Mouse (Mus musculus) gastrocnemius, adult 2 months (tissue): ENCODE measurements around the gene Chst8. TPM values are rescaled to one million over a fixed set of nuclear protein-coding genes. Genes with fewer than 3 reads are reported as not detected.

ENCODE experiments used
- DNase-seq: peaks from one replicate; pipeline ENCODE4 v3.0.0; 2022
- H3K27ac ChIP-seq: fragments of 200-600 bp; 2 replicates; pipeline ENCODE4 v1.8.1; 2022; ENCODE audit warnings: mild to moderate bottlenecking
- H3K4me3 ChIP-seq: fragments of 200-600 bp; 2 replicates; pipeline ENCODE4 v1.8.1; 2022; ENCODE audit warnings: mild to moderate bottlenecking, moderate library complexity
- CTCF ChIP-seq: fragments of 200-600 bp; IDR thresholded peaks from 2 replicates; pipeline ENCODE4 v1.8.1; 2022; ENCODE audit warnings: antibody characterized with exemption, mild to moderate bottlenecking, moderate library complexity
- intact Hi-C: fragments of 180-260 bp; cut with DNase I; formaldehyde crosslinking; loops from one replicate; pipeline ENCODE4 v1.15.1; 2025
- total RNA-seq, 2 experiments: library from RNA; stranded (reverse); gene quantifications; 2 replicates each; pipeline ENCODE4 v1.2.3; 2021

Gene Chst8
- total RNA-seq, 2 experiments from 2014 or later: 0.75 TPM; not detected in 1

GRCm38 (mm10) chr7:34743411-34744085 lies 69.0 kb downstream of the Chst8 start:
- no peak for TF ChIP-seq CTCF
- no peak for DNase-seq
- Histone ChIP-seq H3K27ac (no peak overlapping the region), H3K4me3 (no peak overlapping the region)
- intact Hi-C loops: no loop called here

GRCm38 (mm10) chr7:34739371-34739770 lies 73.1 kb downstream of the Chst8 start:
- intact Hi-C loops: no loop called here
- TF ChIP-seq CTCF: no peak
- H3K27ac ChIP-seq: no peak overlapping the region
- H3K4me3 ChIP-seq: no peak overlapping the region
- no peak for DNase-seq

- no peak for DNase-seq
- no peak overlapping the region for H3K4me3 ChIP-seq
- no peak overlapping the region for H3K27ac ChIP-seq
- no peak for TF ChIP-seq CTCF
- intact Hi-C loops: no loop called here
Observed at GRCm38 (mm10) chr7:34737206-34737605, 75.3 kb downstream of the Chst8 start.

GRCm38 (mm10) chr7:34734348-34734747 lies 78.2 kb downstream of the Chst8 start:
- TF ChIP-seq CTCF: no peak
- intact Hi-C loops: no loop called here
- no peak overlapping the region for H3K4me3 ChIP-seq
- DNase-seq: no peak
- H3K27ac ChIP-seq: no peak overlapping the region

GRCm38 (mm10) chr7:34728931-34729330 lies 83.6 kb downstream of the Chst8 start:
- intact Hi-C loops: no loop called here
- Histone ChIP-seq H3K27ac (no peak overlapping the region), H3K4me3 (no peak overlapping the region)
- DNase-seq: no peak
- TF ChIP-seq CTCF: no peak

- no peak for TF ChIP-seq CTCF
- DNase-seq: no peak
- intact Hi-C loops: no loop called here
Observed at GRCm38 (mm10) chr7:34725206-34725605, 87.3 kb downstream of the Chst8 start.

GRCm38 (mm10) chr7:34722551-34723230 lies 89.8 kb downstream of the Chst8 start:
- no peak for DNase-seq
- intact Hi-C loops: no loop called here
- TF ChIP-seq CTCF: no peak
- Histone ChIP-seq H3K27ac (no peak overlapping the region), H3K4me3 (no peak overlapping the region)

More at GRCm38 (mm10) chr7:34725206-34725605, 87.3 kb downstream of the Chst8 start:
- Histone ChIP-seq H3K4me3 (no peak overlapping the region), H3K27ac (no peak overlapping the region)

- no peak for TF ChIP-seq CTCF
- Histone ChIP-seq H3K27ac (no peak overlapping the region), H3K4me3 (no peak overlapping the region)
- DNase-seq: no peak
- intact Hi-C loops: no loop called here
Observed at GRCm38 (mm10) chr7:34722151-34722550, 90.4 kb downstream of the Chst8 start.

GRCm38 (mm10) chr7:34721650-34722048 lies 90.9 kb downstream of the Chst8 start:
- intact Hi-C loops: no loop called here
- H3K27ac ChIP-seq: no peak overlapping the region
- no peak for TF ChIP-seq CTCF
- H3K4me3 ChIP-seq: no peak overlapping the region
- DNase-seq: no peak

- Histone ChIP-seq H3K4me3 (no peak overlapping the region), H3K27ac (no peak overlapping the region)
- no peak for DNase-seq
- no peak for TF ChIP-seq CTCF
- intact Hi-C loops: no loop called here
Observed at GRCm38 (mm10) chr7:34720882-34721649, 91.4 kb downstream of the Chst8 start.

GRCm38 (mm10) chr7:34719599-34719998 lies 92.9 kb downstream of the Chst8 start:
- Histone ChIP-seq H3K27ac (no peak overlapping the region), H3K4me3 (no peak overlapping the region)
- peak; percentile 73 for DNase-seq
- peak; percentile 86 for TF ChIP-seq CTCF
- intact Hi-C loops: loop anchor here (1.0 to 5.0 kb wide), 2 partner anchors 43 to 312 kb away; no protein-coding TSS in a partner anchor

GRCm38 (mm10) chr7:34718651-34719050 lies 93.9 kb downstream of the Chst8 start:
- intact Hi-C loops: loop anchor here (1.0 to 5.0 kb wide), 2 partner anchors 42 to 311 kb away; no protein-coding TSS in a partner anchor
- Histone ChIP-seq H3K27ac (no peak overlapping the region), H3K4me3 (no peak overlapping the region)
- DNase-seq: peak; percentile 83
- TF ChIP-seq CTCF: no peak

- intact Hi-C loops: loop anchor here (5.0 kb wide), 1 partner anchor 310 kb away; no protein-coding TSS in a partner anchor
- DNase-seq: peak; percentile 43
- Histone ChIP-seq H3K27ac (no peak overlapping the region), H3K4me3 (no peak overlapping the region)
- TF ChIP-seq CTCF: no peak
Observed at GRCm38 (mm10) chr7:34717161-34717810, 95.2 kb downstream of the Chst8 start.
